Mouse (Mus musculus): ENCODE data around the gene Gm19935. TPM values are rescaled to one million over a fixed set of nuclear protein-coding genes. Genes with fewer than 3 reads are reported as not detected.

Gene Gm19935
- polyA plus RNA-seq, 1 experiment = not detected

- H3K4me3 ChIP-seq (ENCODE audit: insufficient read depth, low read length) = no peak overlapping the region
- no peak overlapping the region for H3K27ac ChIP-seq (ENCODE audit: insufficient read depth, low read length)
- H3K4me1 ChIP-seq (ENCODE audit: control insufficient read depth, insufficient read depth, low read length) = no peaks in the 10 kb centered on the region
- no peak for TF ChIP-seq CTCF (IDR thresholded peaks at IDR 0.05; ENCODE audit: borderline replicate concordance, insufficient read depth, low read length)
- no peak for TF ChIP-seq POLR2A (IDR thresholded peaks at IDR 0.05; ENCODE audit: low read depth, low read length)
These were observed 921 bp downstream of the Gm19935 start for GRCm38 (mm10) chr8:90816061-90816882.

DNA sequence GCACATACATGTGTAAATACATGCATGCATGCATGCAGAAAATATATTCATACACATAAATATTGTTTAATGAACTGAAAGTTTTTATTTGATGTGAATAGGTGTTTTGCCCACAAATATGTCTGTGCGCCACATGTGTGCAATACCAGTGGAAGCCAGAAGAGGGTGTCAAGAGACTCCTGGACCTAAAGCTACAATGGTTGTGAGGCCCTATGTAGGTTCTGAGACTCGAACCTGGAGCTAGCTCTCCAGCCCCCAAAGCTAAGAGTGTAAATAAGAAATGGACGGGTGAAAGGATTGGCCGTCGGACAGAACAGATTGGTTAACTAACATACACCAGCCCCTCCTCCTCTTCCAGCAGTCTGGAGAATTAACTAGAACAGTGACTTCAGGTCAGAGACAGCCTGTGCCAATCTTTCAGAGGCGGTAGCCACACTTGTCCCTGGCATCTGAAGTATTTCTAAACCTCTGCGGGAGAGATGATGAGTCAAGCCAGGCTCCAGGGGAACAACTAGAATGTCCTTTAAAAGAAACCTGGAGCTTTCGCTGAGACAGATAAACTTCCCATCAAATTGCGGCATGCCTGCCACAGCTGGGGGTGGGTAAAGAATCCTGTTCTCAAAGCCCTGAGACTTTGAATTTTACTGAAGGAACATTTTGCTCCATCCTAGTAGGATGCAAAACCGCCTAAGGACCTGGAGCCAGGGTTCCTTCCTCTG, 3.4 kb downstream of the Gm19935 start:
- H3K4me1 ChIP-seq (ENCODE audit: control insufficient read depth, insufficient read depth, low read length) = no peaks in the 10 kb centered on the region
- H3K4me3 ChIP-seq (ENCODE audit: insufficient read depth, low read length) = no peak overlapping the region
- TF ChIP-seq CTCF (IDR thresholded peaks at IDR 0.05; ENCODE audit: borderline replicate concordance, insufficient read depth, low read length) = no peak
- no peak for TF ChIP-seq POLR2A (IDR thresholded peaks at IDR 0.05; ENCODE audit: low read depth, low read length)
- no peak overlapping the region for H3K27ac ChIP-seq (ENCODE audit: insufficient read depth, low read length)

- Histone ChIP-seq H3K4me3 (ENCODE audit: insufficient read depth, low read length) (no peak overlapping the region), H3K27ac (ENCODE audit: insufficient read depth, low read length) (no peak overlapping the region), H3K4me1 (ENCODE audit: control insufficient read depth, insufficient read depth, low read length) (peaks cover 3% of the 10 kb centered on the region; the same call in 1 of the 2 replicates)
- TF ChIP-seq CTCF (IDR thresholded peaks at IDR 0.05; ENCODE audit: borderline replicate concordance, insufficient read depth, low read length) (no peak), POLR2A (IDR thresholded peaks at IDR 0.05; ENCODE audit: low read depth, low read length) (no peak)
These were observed 17.7 kb downstream of the Gm19935 start for GRCm38 (mm10) chr8:90799473-90799872.

- no peak for TF ChIP-seq POLR2A (IDR thresholded peaks at IDR 0.05; ENCODE audit: low read depth, low read length)
- TF ChIP-seq CTCF (IDR thresholded peaks at IDR 0.05; ENCODE audit: borderline replicate concordance, insufficient read depth, low read length) = peak; percentile 35; the same call in 1 of the 2 replicates
These were observed 22.0 kb downstream of the Gm19935 start for GRCm38 (mm10) chr8:90794990-90795861.

GRCm38 (mm10) chr8:90793710-90794109, 23.5 kb downstream of the Gm19935 start:
- no peak for TF ChIP-seq POLR2A (IDR thresholded peaks at IDR 0.05; ENCODE audit: low read depth, low read length)
- TF ChIP-seq CTCF (IDR thresholded peaks at IDR 0.05; ENCODE audit: borderline replicate concordance, insufficient read depth, low read length) = peak; percentile 95
- Histone ChIP-seq H3K4me1 (ENCODE audit: control insufficient read depth, insufficient read depth, low read length) (peaks cover 3% of the 10 kb centered on the region; the same call in 1 of the 2 replicates), H3K4me3 (ENCODE audit: insufficient read depth, low read length) (no peak overlapping the region), H3K27ac (ENCODE audit: insufficient read depth, low read length) (no peak overlapping the region)

More at GRCm38 (mm10) chr8:90794990-90795861, 22.0 kb downstream of the Gm19935 start:
- Histone ChIP-seq H3K4me3 (ENCODE audit: insufficient read depth, low read length) (0 out of 2 replicates have a peak overlapping the region, but pooled peaks have one; percentile 4), H3K4me1 (ENCODE audit: control insufficient read depth, insufficient read depth, low read length) (peaks cover 3% of the 10 kb centered on the region; the same call in 1 of the 2 replicates), H3K27ac (ENCODE audit: insufficient read depth, low read length) (no peak overlapping the region)

GRCm38 (mm10) chr8:90791616-90792015, 25.6 kb downstream of the Gm19935 start:
- TF ChIP-seq POLR2A (IDR thresholded peaks at IDR 0.05; ENCODE audit: low read depth, low read length) (no peak), CTCF (IDR thresholded peaks at IDR 0.05; ENCODE audit: borderline replicate concordance, insufficient read depth, low read length) (no peak)
- H3K27ac ChIP-seq (ENCODE audit: insufficient read depth, low read length) = no peak overlapping the region
- H3K4me3 ChIP-seq (ENCODE audit: insufficient read depth, low read length) = no peak overlapping the region

DNA sequence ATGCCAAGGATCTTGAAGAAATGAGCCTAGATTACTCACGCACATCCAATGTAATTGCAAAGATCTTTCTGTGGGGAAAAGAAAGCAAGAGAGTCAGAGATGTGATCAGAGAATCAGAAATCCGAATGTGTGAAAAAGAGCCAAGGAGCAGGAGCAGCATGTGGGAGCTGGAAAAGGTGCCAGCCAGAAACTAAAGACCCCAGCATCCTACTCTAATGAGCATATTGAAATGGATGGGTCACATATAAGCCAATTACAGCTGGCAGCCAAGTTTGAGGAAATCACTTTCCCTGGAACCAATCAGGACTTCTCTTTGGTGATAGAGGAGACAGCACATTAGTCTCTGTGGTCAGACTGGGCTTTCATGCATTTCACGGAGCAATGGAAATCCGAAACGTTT, 47.4 kb downstream of the Gm19935 start:
- H3K27ac ChIP-seq (ENCODE audit: insufficient read depth, low read length) = no peak overlapping the region
- TF ChIP-seq POLR2A (IDR thresholded peaks at IDR 0.05; ENCODE audit: low read depth, low read length) = no peak
- TF ChIP-seq CTCF (IDR thresholded peaks at IDR 0.05; ENCODE audit: borderline replicate concordance, insufficient read depth, low read length) = no peak
- no peak overlapping the region for H3K4me3 ChIP-seq (ENCODE audit: insufficient read depth, low read length)
- no peaks in the 10 kb centered on the region for H3K4me1 ChIP-seq (ENCODE audit: control insufficient read depth, insufficient read depth, low read length)

More at GRCm38 (mm10) chr8:90791616-90792015, 25.6 kb downstream of the Gm19935 start:
- peaks cover 3% of the 10 kb centered on the region; the same call in 1 of the 2 replicates for H3K4me1 ChIP-seq (ENCODE audit: control insufficient read depth, insufficient read depth, low read length)

Other genes with a start within 250 kb of the Gm19935 start
- gene Chd9, start 11.0 kb upstream of the Gm19935 start, polyA plus RNA-seq (2011; ENCODE audit: insufficient read length, low read depth, missing spikeins) = 83.6 and 95.9 TPM in 2 replicates